Mouse (Mus musculus) ES-Bruce4 (cell line): ENCODE results near the gene Gm21833. TPM values are rescaled to one million over a fixed set of nuclear protein-coding genes. Genes with fewer than 3 reads are reported as not detected.

Source experiments
- H3K27ac ChIP-seq: 2 replicates; pipeline ENCODE4 v1.5.1; 2012; ENCODE audit warnings: low read length, inconsistent platforms; ENCODE audit not compliant: insufficient read depth
- H3K27me3 ChIP-seq: 2 replicates; pipeline ENCODE4 v1.6.1; 2012; ENCODE audit warnings: mild to moderate bottlenecking, low read length, inconsistent platforms; ENCODE audit not compliant: control insufficient read depth, poor library complexity, insufficient read depth, severe bottlenecking
- H3K36me3 ChIP-seq: 2 replicates; pipeline ENCODE4 v1.6.1; 2012; ENCODE audit warnings: inconsistent platforms, mild to moderate bottlenecking, low read length, moderate library complexity; ENCODE audit not compliant: control insufficient read depth, poor library complexity, insufficient read depth, severe bottlenecking
- H3K4me1 ChIP-seq: one replicate; pipeline ENCODE4 v1.8.1; 2011; ENCODE audit warnings: low read length; ENCODE audit not compliant: control insufficient read depth, insufficient read depth
- H3K4me3 ChIP-seq: 2 replicates; pipeline ENCODE4 v1.5.1; 2011; ENCODE audit warnings: low read depth, mild to moderate bottlenecking, low read length
- H3K9ac ChIP-seq: 2 replicates; pipeline ENCODE4 v1.6.1; 2012; ENCODE audit warnings: low read depth, mild to moderate bottlenecking, inconsistent platforms; ENCODE audit not compliant: poor library complexity, severe bottlenecking
- H3K9me3 ChIP-seq: replicated peaks from 2 replicates; pipeline ENCODE4 v1.6.1; 2012; ENCODE audit warnings: mild to moderate bottlenecking, low read length, inconsistent platforms; ENCODE audit not compliant: control insufficient read depth, poor library complexity, insufficient read depth, severe bottlenecking
- CTCF ChIP-seq: IDR thresholded peaks from one replicate; pipeline ENCODE4 v1.8.1; 2011; ENCODE audit warnings: low read depth, low read length
- EP300 ChIP-seq: IDR thresholded peaks from 2 replicates; pipeline ENCODE4 v1.6.1; 2011; ENCODE audit warnings: low read depth, low read length; ENCODE audit not compliant: insufficient read depth
- POLR2A ChIP-seq: IDR thresholded peaks from one replicate; pipeline ENCODE4 v1.8.1; 2011; ENCODE audit warnings: low read length; ENCODE audit not compliant: insufficient read depth
- polyA plus RNA-seq: library from polyadenylated mRNA; stranded (reverse); fragments of >200 nt; gene quantifications from 2 replicates; pipeline ENCODE4 v1.2.4, GENCODE M21; 2011; ENCODE audit warnings: low read depth; ENCODE audit not compliant: missing spikeins, insufficient read depth, insufficient read length

The Gm21833 gene
- polyA plus RNA-seq, 1 experiment = not detected

DNA sequence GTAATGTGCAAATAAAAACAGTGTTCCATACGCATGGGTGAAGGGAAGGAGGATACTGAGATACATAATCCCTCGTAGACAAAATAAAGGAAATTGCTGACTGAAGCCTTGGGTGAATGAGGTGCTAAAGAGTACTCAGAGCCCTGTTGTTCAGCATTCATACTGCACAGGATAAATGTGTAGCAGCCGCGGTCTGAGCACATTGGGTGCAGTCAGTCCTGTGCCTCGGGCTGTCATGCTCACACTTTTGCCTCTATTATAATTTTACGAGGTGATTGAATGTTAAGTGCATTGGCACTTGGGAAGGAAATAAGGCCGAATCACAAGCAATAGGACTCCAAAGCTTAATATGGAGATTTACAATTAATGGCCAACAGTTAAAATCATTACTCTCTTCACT, 36.4 kb downstream of the Gm21833 start:
- Histone ChIP-seq H3K4me3 (no peak overlapping the region), H3K36me3 (no peaks in the 10 kb centered on the region), H3K9me3 (no peaks in the 10 kb centered on the region), H3K27ac (no peak overlapping the region), H3K27me3 (no peaks in the 10 kb centered on the region), H3K9ac (no peak overlapping the region), H3K4me1 (no peaks in the 10 kb centered on the region)
- TF ChIP-seq POLR2A (no peak), EP300 (no peak), CTCF (no peak)
